Mouse (Mus musculus) midbrain, embryonic 14.5 days (tissue): Measurements from ENCODE around the gene Ttc37. TPM values are rescaled to one million over a fixed set of nuclear protein-coding genes. Genes with fewer than 3 reads are reported as not detected.

Source experiments
- polyA plus RNA-seq: library from polyadenylated mRNA; unstranded; fragments of >200 nt; fragmentation: Nextera tagmentation; extraction: Ambion mirVana; gene quantifications from 2 replicates; pipeline ENCODE4 v1.2.1, GENCODE M21; 2014

The Ttc37 gene
- polyA plus RNA-seq, 1 experiment from 2014 or later, result 16.1 TPM

Other genes with a start within 250 kb of the Ttc37 start
- 28.4 and 40.6 TPM in 2 replicates for gene Rhobtb3, start 154.8 kb upstream of the Ttc37 start, polyA plus RNA-seq
- gene Spata9, start 131.6 kb upstream of the Ttc37 start, polyA plus RNA-seq, result 3.5 TPM in 2 replicates
- 19.6 and 24.1 TPM in 2 replicates for gene Rfesd, start 80.0 kb upstream of the Ttc37 start, polyA plus RNA-seq
- gene Gpr150, start 41.7 kb upstream of the Ttc37 start, polyA plus RNA-seq, result 1.2 and 2.2 TPM in 2 replicates
- 4.6 and 4.8 TPM in 2 replicates for gene Arsk, start 74 bp upstream of the Ttc37 start, polyA plus RNA-seq
- gene Fam81b, start 206.3 kb downstream of the Ttc37 start, polyA plus RNA-seq, result 0.16 and 0.30 TPM in 2 replicates